Mouse (Mus musculus): Measurements from ENCODE around the gene Wnt7a. TPM values are rescaled to one million over a fixed set of nuclear protein-coding genes. Genes with fewer than 3 reads are reported as not detected.

Gene Wnt7a
- total RNA-seq, 2 experiments from 2014 or later: 18.8 to 27.8 TPM

- no peak for DNase-seq (ENCODE audit: low spot score in 2 of 2)
Observed at GRCm38 (mm10) chr6:91392475-91393174, 18.5 kb downstream of the Wnt7a start.

- no peak for DNase-seq (ENCODE audit: low spot score in 2 of 2)
Observed at GRCm38 (mm10) chr6:91389141-91389540, 22.0 kb downstream of the Wnt7a start.

GRCm38 (mm10) chr6:91384415-91384814, 26.7 kb downstream of the Wnt7a start:
- no peak for DNase-seq (ENCODE audit: low spot score in 2 of 2)

GRCm38 (mm10) chr6:91383871-91384270, 27.3 kb downstream of the Wnt7a start:
- DNase-seq (ENCODE audit: low spot score in 2 of 2): no peak

GRCm38 (mm10) chr6:91383303-91383702, 27.9 kb downstream of the Wnt7a start:
- no peak for DNase-seq (ENCODE audit: low spot score in 2 of 2)

- no peak for DNase-seq (ENCODE audit: low spot score in 2 of 2)
Observed at GRCm38 (mm10) chr6:91379871-91380270, 31.3 kb downstream of the Wnt7a start.

GRCm38 (mm10) chr6:91379266-91379665, 31.9 kb downstream of the Wnt7a start:
- no peak for DNase-seq (ENCODE audit: low spot score in 2 of 2)

GRCm38 (mm10) chr6:91372977-91373376, 38.2 kb downstream of the Wnt7a start:
- DNase-seq (ENCODE audit: low spot score in 2 of 2): no peak

- no peak for DNase-seq (ENCODE audit: low spot score in 2 of 2)
Observed at GRCm38 (mm10) chr6:91372586-91372971, 38.6 kb downstream of the Wnt7a start.

GRCm38 (mm10) chr6:91371912-91372585, 39.1 kb downstream of the Wnt7a start:
- DNase-seq (ENCODE audit: low spot score in 2 of 2): peak; percentile 13 to 42

GRCm38 (mm10) chr6:91366781-91367180, 44.4 kb downstream of the Wnt7a start:
- DNase-seq (ENCODE audit: low spot score in 2 of 2): no peak

- peak in 1 of 2 experiments; percentile 31 for DNase-seq (ENCODE audit: low spot score in 2 of 2)
Observed at GRCm38 (mm10) chr6:91365480-91365879, 45.7 kb downstream of the Wnt7a start.

GRCm38 (mm10) chr6:91362756-91363155, 48.4 kb downstream of the Wnt7a start:
- no peak for DNase-seq (ENCODE audit: low spot score in 2 of 2)

GRCm38 (mm10) chr6:91360998-91361397, 50.2 kb downstream of the Wnt7a start:
- no peak for DNase-seq (ENCODE audit: low spot score in 2 of 2)

- DNase-seq (ENCODE audit: low spot score in 2 of 2): no peak
Observed at GRCm38 (mm10) chr6:91360371-91360690, 50.8 kb downstream of the Wnt7a start.

- peak; percentile 84 to 91 for DNase-seq (ENCODE audit: low spot score in 2 of 2)
Observed at GRCm38 (mm10) chr6:91359672-91360370, 51.3 kb downstream of the Wnt7a start.

- peak; percentile 16 to 60 for DNase-seq (ENCODE audit: low spot score in 2 of 2)
Observed at GRCm38 (mm10) chr6:91358866-91359656, 52.1 kb downstream of the Wnt7a start.

GRCm38 (mm10) chr6:91358394-91358793, 52.8 kb downstream of the Wnt7a start:
- no peak for DNase-seq (ENCODE audit: low spot score in 2 of 2)

GRCm38 (mm10) chr6:91357238-91357876, 53.8 kb downstream of the Wnt7a start:
- no peak for DNase-seq (ENCODE audit: low spot score in 2 of 2)

- no peak for DNase-seq (ENCODE audit: low spot score in 2 of 2)
Observed at GRCm38 (mm10) chr6:91349620-91350019, 61.5 kb downstream of the Wnt7a start.

GRCm38 (mm10) chr6:91347721-91348120, 63.4 kb downstream of the Wnt7a start:
- peak; percentile 25 to 66 for DNase-seq (ENCODE audit: low spot score in 2 of 2)

Measured in layer of hippocampus, adult 18-20 months (tissue).